Mouse (Mus musculus) gastrocnemius, adult 8-10 months (tissue): ENCODE measurements around the gene Ehhadh. TPM values are rescaled to one million over a fixed set of nuclear protein-coding genes. Genes with fewer than 3 reads are reported as not detected.
"Not testable (repeated sequence)": the region's sequence is repeated elsewhere in the genome, so short reads cannot be mapped to it uniquely, and the experiment has no call there.

Experiments used
- DNase-seq, 2 experiments: peaks; one replicate each; pipeline ENCODE4 v3.0.0; 2022; ENCODE audit warnings: low spot score in 2 of 2
- total RNA-seq, 4 experiments: library from RNA; stranded (reverse); gene quantifications; 2 replicates each; pipeline ENCODE4 v1.2.4; 2022

Gene Ehhadh
- total RNA-seq, 4 experiments from 2014 or later = 6.1 to 8.3 (median 7.1) TPM

GRCm38 (mm10) chr16:21794697-21795045 lies 7.1 kb upstream of the Ehhadh start:
- DNase-seq = no peak

GRCm38 (mm10) chr16:21793875-21794696 lies 6.5 kb upstream of the Ehhadh start, which contains the start of gene Map3k13:
TSS of gene Map3k13 (plus strand) at chr16:21794346.
- DNase-seq = peak; percentile 86 to 91

- not testable (repeated sequence) for DNase-seq
Measured at GRCm38 (mm10) chr16:21793080-21793810, 5.6 kb upstream of the Ehhadh start.

GRCm38 (mm10) chr16:21791779-21792178 lies 4.2 kb upstream of the Ehhadh start:
- no peak for DNase-seq

- no peak for DNase-seq
Measured at GRCm38 (mm10) chr16:21790469-21790868, 2.9 kb upstream of the Ehhadh start.

GRCm38 (mm10) chr16:21789180-21789579 lies 1.6 kb upstream of the Ehhadh start:
- no peak for DNase-seq

GRCm38 (mm10) chr16:21788581-21788980 lies 974 bp upstream of the Ehhadh start:
- no peak for DNase-seq

GRCm38 (mm10) chr16:21786317-21786716 lies 1.3 kb downstream of the Ehhadh start:
- no peak for DNase-seq

- DNase-seq = no peak
Measured at GRCm38 (mm10) chr16:21785000-21785399, 2.6 kb downstream of the Ehhadh start.

GRCm38 (mm10) chr16:21782807-21783206 lies 4.8 kb downstream of the Ehhadh start:
- DNase-seq = no peak

- no peak for DNase-seq
Measured at GRCm38 (mm10) chr16:21781895-21782294, 5.7 kb downstream of the Ehhadh start.

GRCm38 (mm10) chr16:21781277-21781676 lies 6.3 kb downstream of the Ehhadh start:
- no peak for DNase-seq

GRCm38 (mm10) chr16:21779149-21779548 lies 8.5 kb downstream of the Ehhadh start:
- DNase-seq = no peak

GRCm38 (mm10) chr16:21778293-21778866 lies 9.2 kb downstream of the Ehhadh start:
- no peak for DNase-seq

- no peak for DNase-seq
Measured at GRCm38 (mm10) chr16:21774725-21775124, 12.9 kb downstream of the Ehhadh start.

GRCm38 (mm10) chr16:21769667-21770066 lies 17.9 kb downstream of the Ehhadh start:
- DNase-seq = no peak

GRCm38 (mm10) chr16:21768255-21768654 lies 19.4 kb downstream of the Ehhadh start:
- no peak for DNase-seq

GRCm38 (mm10) chr16:21758447-21758846 lies 29.2 kb downstream of the Ehhadh start:
- no peak for DNase-seq

GRCm38 (mm10) chr16:21743401-21743800 lies 44.2 kb downstream of the Ehhadh start:
- no peak for DNase-seq

GRCm38 (mm10) chr16:21742898-21743297 lies 44.7 kb downstream of the Ehhadh start:
- no peak for DNase-seq

- DNase-seq = no peak
Measured at GRCm38 (mm10) chr16:21742191-21742870, 45.3 kb downstream of the Ehhadh start.

GRCm38 (mm10) chr16:21741542-21741941 lies 46.1 kb downstream of the Ehhadh start:
- DNase-seq = no peak
